ENCODE assay signal across 26 mouse cellular contexts in the genomic region with DNA sequence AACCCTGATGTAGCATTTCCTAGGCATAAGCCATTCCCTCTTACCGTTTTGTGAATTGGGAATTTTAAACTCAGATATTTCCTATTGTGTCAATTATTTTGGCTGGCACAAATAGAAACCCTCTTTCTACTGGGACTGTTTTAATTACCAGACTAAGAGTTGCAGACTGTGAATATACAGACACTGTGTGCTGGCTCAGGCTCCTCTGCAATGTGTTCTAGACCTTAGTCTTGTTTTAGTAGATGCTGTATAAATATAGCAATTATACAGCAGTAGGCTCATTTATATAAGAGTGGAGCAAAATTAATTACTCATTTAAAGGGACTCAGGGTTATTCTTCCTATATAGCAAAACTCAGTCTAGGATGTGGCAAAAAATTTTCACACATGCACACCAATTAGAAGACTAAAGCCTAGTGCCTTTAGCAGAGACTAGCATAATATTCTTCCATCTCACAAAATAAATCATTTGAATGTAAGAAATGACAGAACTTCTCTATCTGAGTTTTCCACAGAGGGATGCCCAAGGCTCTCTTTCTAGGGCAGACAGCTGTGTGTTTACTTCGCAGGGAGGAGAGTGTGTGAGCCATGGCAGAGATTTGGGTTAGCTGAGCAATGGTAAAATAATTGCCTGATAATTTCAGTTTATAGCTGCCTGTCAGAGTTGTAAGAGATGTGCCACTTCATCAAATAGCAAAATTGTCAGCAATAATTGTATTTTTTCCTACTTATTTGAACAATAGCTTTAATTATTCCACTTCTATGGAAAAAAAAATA.
DNase-seq lines count a peak whose midpoint lies in the region; ATAC-seq and TF ChIP-seq lines count a peak whose summit lies in the region.
"Had no signal": no experiment of that assay in that cellular context is flagged by ENCODE, and none has a peak within 500 bp of the region (broad histone marks: within the 10 kb centered on the region; RNA-seq: fewer than 3 reads in every experiment).

No protein-coding gene starts in this region.

- no peak overlapping the region for H3K9ac ChIP-seq in forebrain, embryonic 13.5 days
- no peak overlapping the region for H3K9ac ChIP-seq in forebrain, embryonic 16.5 days (replicated peaks; ENCODE audit: low read depth, low read length)
- H3K9ac ChIP-seq in forebrain, embryonic 11.5 days (ENCODE audit: low read length) = no peak overlapping the region
- H3K9ac ChIP-seq: heart, embryonic 13.5 days; hindbrain, embryonic 14.5 days had no signal

- no peak overlapping the region for H3K4me3 ChIP-seq in forebrain, embryonic 13.5 days
- H3K4me3 ChIP-seq in forebrain, embryonic 10.5 days = no peak overlapping the region
- H3K4me3 ChIP-seq in forebrain, embryonic 16.5 days (replicated peaks; ENCODE audit: low read length) = no peak overlapping the region
- H3K4me3 ChIP-seq in forebrain, embryonic 11.5 days (ENCODE audit: low read depth, low read length) = no peak overlapping the region
- H3K4me3 ChIP-seq in layer of hippocampus, adult 2 months = no peak overlapping the region
- H3K4me3 ChIP-seq: heart, adult 2 months; heart, embryonic 10.5 days; heart, embryonic 13.5 days had no signal

- H3K36me3 ChIP-seq in forebrain, embryonic 13.5 days (ENCODE audit: poor library complexity, severe bottlenecking) = no peaks in the 10 kb centered on the region
- no peaks in the 10 kb centered on the region for H3K36me3 ChIP-seq in forebrain, embryonic 10.5 days (replicated peaks)
- no peaks in the 10 kb centered on the region for H3K36me3 ChIP-seq in forebrain, embryonic 16.5 days (ENCODE audit: control insufficient read depth, insufficient read depth)
- no peaks in the 10 kb centered on the region for H3K36me3 ChIP-seq in forebrain, embryonic 11.5 days (ENCODE audit: control insufficient read depth, insufficient read depth, low read length)
- H3K36me3 ChIP-seq: heart, embryonic 10.5 days; heart, embryonic 13.5 days had no signal

- no peak for DNase-seq in forebrain, embryonic 10.5 days (ENCODE audit: extremely low spot score, low spot score)
- no peak for DNase-seq in forebrain, embryonic 11.5 days (ENCODE audit: low spot score)
- DNase-seq in layer of hippocampus, adult 2 months (ENCODE audit: low spot score in 2 of 2) = no peak
- no peak for DNase-seq in layer of hippocampus, postnatal 10 days (ENCODE audit: low spot score in 2 of 2)
- peak; percentile 33 for DNase-seq in brain, adult 2 months (ENCODE audit: low read depth, low spot score)
- DNase-seq in cerebellum, postnatal 10 days = no peak
- DNase-seq: adrenal gland, postnatal 10 days; adrenal gland, postnatal 36 days; cerebellum, adult 11-12 months; cerebellum, adult 8-10 months; cerebellum, postnatal 14 days; gastrocnemius, postnatal 10 days; gastrocnemius, postnatal 36 days; heart, adult 2 months; heart, postnatal 14 days; heart, postnatal 4 days; kidney, adult 18-20 months had no signal

- no peaks in the 10 kb centered on the region for H3K9me3 ChIP-seq in forebrain, embryonic 13.5 days (replicated peaks)
- no peaks in the 10 kb centered on the region for H3K9me3 ChIP-seq in forebrain, embryonic 10.5 days
- no peaks in the 10 kb centered on the region for H3K9me3 ChIP-seq in forebrain, embryonic 16.5 days (ENCODE audit: control insufficient read depth, low read length)
- no peaks in the 10 kb centered on the region for H3K9me3 ChIP-seq in forebrain, embryonic 11.5 days (ENCODE audit: control insufficient read depth, low read length)
- H3K9me3 ChIP-seq: heart, embryonic 10.5 days; heart, embryonic 13.5 days had no signal

- TF ChIP-seq CTCF in layer of hippocampus, adult 2 months (conservative IDR thresholded peaks at IDR 0.05) = no peak

- no peak overlapping the region for H3K4me2 ChIP-seq in forebrain, embryonic 13.5 days
- H3K4me2 ChIP-seq in forebrain, embryonic 16.5 days (ENCODE audit: low read length) = no peak overlapping the region
- no peak overlapping the region for H3K4me2 ChIP-seq in forebrain, embryonic 11.5 days (ENCODE audit: low read depth, low read length, severe bottlenecking)
- H3K4me2 ChIP-seq: heart, embryonic 13.5 days; hindbrain, embryonic 14.5 days had no signal

- H3K27me3 ChIP-seq in forebrain, embryonic 13.5 days = no peaks in the 10 kb centered on the region
- H3K27me3 ChIP-seq in forebrain, embryonic 10.5 days (ENCODE audit: poor library complexity, severe bottlenecking) = no peaks in the 10 kb centered on the region
- no peaks in the 10 kb centered on the region for H3K27me3 ChIP-seq in forebrain, embryonic 16.5 days (replicated peaks; ENCODE audit: control insufficient read depth, insufficient read depth, low read length)
- no peaks in the 10 kb centered on the region for H3K27me3 ChIP-seq in forebrain, embryonic 11.5 days (ENCODE audit: control insufficient read depth, insufficient read depth, low read length)
- H3K27me3 ChIP-seq: heart, embryonic 13.5 days had no signal

- H3K4me1 ChIP-seq in forebrain, embryonic 13.5 days = peaks cover 7% of the 10 kb centered on the region
- no peaks in the 10 kb centered on the region for H3K4me1 ChIP-seq in forebrain, embryonic 10.5 days
- H3K4me1 ChIP-seq in forebrain, embryonic 16.5 days (replicated peaks; ENCODE audit: control insufficient read depth, insufficient read depth, low read length) = peaks cover 5% of the 10 kb centered on the region; the same call in 1 of the 2 replicates
- no peaks in the 10 kb centered on the region for H3K4me1 ChIP-seq in forebrain, embryonic 11.5 days (replicated peaks; ENCODE audit: control insufficient read depth, insufficient read depth, low read length)
- H3K4me1 ChIP-seq: heart, embryonic 10.5 days; heart, embryonic 13.5 days had no signal

- H3K27ac ChIP-seq in forebrain, embryonic 13.5 days = no peak overlapping the region
- H3K27ac ChIP-seq in forebrain, embryonic 10.5 days = no peak overlapping the region
- H3K27ac ChIP-seq in forebrain, embryonic 16.5 days (ENCODE audit: low read length) = no peak overlapping the region
- H3K27ac ChIP-seq in forebrain, embryonic 11.5 days (ENCODE audit: low read depth, low read length) = no peak overlapping the region
- peak overlapping the region; percentile 28; the same call in 1 of the 2 replicates for H3K27ac ChIP-seq in layer of hippocampus, adult 2 months
- H3K27ac ChIP-seq: heart, adult 2 months; heart, embryonic 10.5 days; heart, embryonic 13.5 days; hindbrain, embryonic 14.5 days; hindbrain, postnatal 0 days had no signal

- peak; percentile 53; the same call in 1 of the 2 replicates for ATAC-seq in forebrain, embryonic 13.5 days
- peak; percentile 64 for ATAC-seq in forebrain, embryonic 16.5 days
- no peak for ATAC-seq in forebrain, embryonic 11.5 days (replicated peaks; ENCODE audit: low FRiP score)
- ATAC-seq: activated CD4-positive, CD25-positive, alpha-beta regulatory T cell, adult 4 months; hindbrain, postnatal 0 days; inflammation-experienced regulatory T-cells, adult 6 months; intestine, embryonic 16.5 days had no signal

- 62% methylated on average over 2 of the region's 2 CpGs for WGBS in forebrain, embryonic 13.5 days
- 93% methylated on average over 2 of the region's 2 CpGs for WGBS in forebrain, embryonic 10.5 days
- WGBS in forebrain, embryonic 16.5 days = 46% methylated on average over 2 of the region's 2 CpGs
- 79% methylated on average over 2 of the region's 2 CpGs for WGBS in forebrain, embryonic 11.5 days
